Mouse (Mus musculus) CH12.LX (cell line): Measurements from ENCODE around the gene Ralgapb. TPM values are rescaled to one million over a fixed set of nuclear protein-coding genes. Genes with fewer than 3 reads are reported as not detected.

ENCODE experiments used
- DNase-seq: peaks from one replicate; pipeline ENCODE4 v3.0.0-alpha.2; 2013; ENCODE audit errors: extremely low read depth
- H3K27ac ChIP-seq: 2 replicates; pipeline ENCODE4 v1.5.1; 2012; ENCODE audit warnings: low read depth, mild to moderate bottlenecking, control low read depth, moderate library complexity; ENCODE audit not compliant: insufficient read depth
- H3K27me3 ChIP-seq: replicated peaks from 2 replicates; pipeline ENCODE3; 2012; ENCODE audit warnings: inconsistent platforms
- H3K36me3 ChIP-seq, 2 experiments: replicated peaks in 1 of 2; 2 replicates each; pipeline versions ENCODE3 to v1.6.1; 2012; ENCODE audit warnings: inconsistent platforms in 1 of 2, low read length in 1 of 2, mild to moderate bottlenecking in 1 of 2, mixed read lengths in 1 of 2, moderate library complexity in 1 of 2; ENCODE audit not compliant: control insufficient read depth in 1 of 2, insufficient read depth in 1 of 2
- H3K4me1 ChIP-seq, 2 experiments: 2 replicates each; pipeline ENCODE4 v1.6.1; 2012; ENCODE audit warnings: inconsistent platforms in 1 of 2, moderate library complexity in 1 of 2; ENCODE audit not compliant: insufficient read depth in 2 of 2, control insufficient read depth in 1 of 2
- H3K4me2 ChIP-seq: 2 replicates; pipeline ENCODE4 v1.6.1; 2012; ENCODE audit warnings: low read depth, mild to moderate bottlenecking, control low read depth; ENCODE audit not compliant: poor library complexity, insufficient read depth, severe bottlenecking
- H3K4me3 ChIP-seq, 3 experiments: fragments of 150-350 bp in 1 of 3; sonication (generic) in 1 of 3; replicated peaks in 1 of 3; 2 replicates each; pipeline versions ENCODE3 to v1.5.1; 2011 to 2012; ENCODE audit warnings: low read depth in 2 of 3, low read length in 2 of 3, mild to moderate bottlenecking in 2 of 3, moderate library complexity in 2 of 3, control low read depth in 1 of 3, improper control_type of control experiment in 1 of 3, inconsistent platforms in 1 of 3, mixed read lengths in 1 of 3; ENCODE audit not compliant: poor library complexity in 1 of 3
- H3K79me2 ChIP-seq: replicated peaks from 2 replicates; pipeline ENCODE4 v1.6.1; 2012; ENCODE audit warnings: mild to moderate bottlenecking, moderate library complexity; ENCODE audit not compliant: control insufficient read depth, poor library complexity, insufficient read depth, severe bottlenecking; ENCODE audit errors: extremely low read depth
- H3K9ac ChIP-seq: 2 replicates; pipeline ENCODE4 v1.6.1; 2012; ENCODE audit warnings: low read depth, mild to moderate bottlenecking, control low read depth, moderate library complexity; ENCODE audit not compliant: insufficient read depth
- H3K9me3 ChIP-seq: replicated peaks from 2 replicates; pipeline ENCODE3; 2012; ENCODE audit warnings: low read length, inconsistent platforms, mixed read lengths
- CHD1 ChIP-seq: IDR thresholded peaks from 2 replicates; pipeline ENCODE4 v1.6.1; 2012; ENCODE audit warnings: low read depth, low read length, improper control_type of control experiment, inconsistent platforms
- CHD2 ChIP-seq: IDR thresholded peaks from 2 replicates; pipeline ENCODE4 v1.6.1; 2011; ENCODE audit warnings: low read length, improper control_type of control experiment
- CTCF ChIP-seq, 2 experiments: IDR thresholded peaks in 1 of 2; conservative IDR thresholded peaks in 1 of 2; 2 replicates each; pipeline ENCODE4 v1.5.1; 2011 to 2012; ENCODE audit warnings: low read depth in 2 of 2, low read length in 2 of 2, improper control_type of control experiment in 1 of 2, inconsistent platforms in 1 of 2, mild to moderate bottlenecking in 1 of 2, moderate library complexity in 1 of 2
- ELF1 ChIP-seq: IDR thresholded peaks from 2 replicates; pipeline ENCODE4 v1.6.1; 2014; ENCODE audit warnings: low read depth, mild to moderate bottlenecking, inconsistent platforms, low read length, improper control_type of control experiment
- EP300 ChIP-seq: IDR thresholded peaks from 2 replicates; pipeline ENCODE4 v1.6.1; 2011; ENCODE audit warnings: low read length, improper control_type of control experiment
- ETS1 ChIP-seq: conservative IDR thresholded peaks from 2 replicates; pipeline ENCODE4 v1.6.1; 2012; ENCODE audit warnings: low read depth, mild to moderate bottlenecking, inconsistent platforms, low read length, improper control_type of control experiment, moderate library complexity
- HCFC1 ChIP-seq: IDR thresholded peaks from 2 replicates; pipeline ENCODE4 v1.6.1; 2012; ENCODE audit warnings: low read depth, mild to moderate bottlenecking, inconsistent platforms, low read length, improper control_type of control experiment
- IRF4 ChIP-seq: IDR thresholded peaks from 2 replicates; pipeline ENCODE4 v1.6.1; 2014; ENCODE audit warnings: low read depth, mild to moderate bottlenecking, inconsistent platforms, low read length, improper control_type of control experiment
- JUND ChIP-seq: conservative IDR thresholded peaks from 2 replicates; pipeline ENCODE4 v1.6.1; 2011; ENCODE audit warnings: low read depth, low read length, improper control_type of control experiment
- KAT2A ChIP-seq: IDR thresholded peaks from 2 replicates; pipeline ENCODE4 v1.6.1; 2012; ENCODE audit warnings: low read length, improper control_type of control experiment, inconsistent platforms; ENCODE audit not compliant: insufficient replicate concordance
- MEF2A ChIP-seq: IDR thresholded peaks from 2 replicates; pipeline ENCODE4 v1.6.1; 2014; ENCODE audit warnings: low read depth, mild to moderate bottlenecking, inconsistent platforms, low read length, improper control_type of control experiment, borderline replicate concordance
- MXI1 ChIP-seq: IDR thresholded peaks from 2 replicates; pipeline ENCODE4 v1.6.1; 2011; ENCODE audit warnings: mild to moderate bottlenecking, low read depth, low read length, improper control_type of control experiment
- MYC ChIP-seq: IDR thresholded peaks from 2 replicates; pipeline ENCODE4 v1.6.1; 2011; ENCODE audit warnings: low read depth, mild to moderate bottlenecking, improper control_type of control experiment, low read length
- NELFE ChIP-seq: IDR thresholded peaks from 2 replicates; pipeline ENCODE4 v1.6.1; 2011; ENCODE audit warnings: low read depth, low read length, improper control_type of control experiment
- NRF1 ChIP-seq: IDR thresholded peaks from 2 replicates; pipeline ENCODE4 v1.6.1; 2014; ENCODE audit warnings: low read depth, mild to moderate bottlenecking, inconsistent platforms, low read length, improper control_type of control experiment, moderate library complexity
- POLR2AphosphoS2 ChIP-seq: IDR thresholded peaks from 2 replicates; pipeline ENCODE4 v1.6.1; 2011; ENCODE audit warnings: low read depth, low read length, improper control_type of control experiment
- SIN3A ChIP-seq: IDR thresholded peaks from 2 replicates; pipeline ENCODE4 v1.6.1; 2012; ENCODE audit warnings: low read length, improper control_type of control experiment, inconsistent platforms
- UBTF ChIP-seq: IDR thresholded peaks from 2 replicates; pipeline ENCODE4 v1.6.1; 2012; ENCODE audit warnings: low read depth, mild to moderate bottlenecking, inconsistent platforms, low read length, improper control_type of control experiment, moderate library complexity
- USF2 ChIP-seq: conservative IDR thresholded peaks from 2 replicates; pipeline ENCODE4 v1.6.1; 2011; ENCODE audit warnings: low read depth, low read length, improper control_type of control experiment
- ZMIZ1 ChIP-seq: IDR thresholded peaks from 2 replicates; pipeline ENCODE4 v1.6.1; 2012; ENCODE audit warnings: low read depth, mild to moderate bottlenecking, inconsistent platforms, low read length, improper control_type of control experiment
- dilution Hi-C: fragments of 300-500 bp; cut with MboI; formaldehyde crosslinking; loops from 2 replicates; pipeline ENCODE4 v1.14.3; 2020; ENCODE audit warnings: low sequenced_read_pairs; ENCODE audit not compliant: extremely low pct_unique_long_range_greater_than_20kb, extremely low pct_ligation_motif_present
- in situ Hi-C: fragments of 300-500 bp; cut with MboI; formaldehyde crosslinking; loops from 3 replicates; pipeline ENCODE4 v1.14.3; 2019; ENCODE audit warnings: low sequenced_read_pairs, low pct_ligation_motif_present, low pct_unique_long_range_greater_than_20kb, mixed read lengths
- polyA plus RNA-seq: library from polyadenylated mRNA; unstranded; fragments of >175 nt; gene quantifications from 2 replicates; pipeline ENCODE4 v1.2.1, GENCODE M21; 2012; ENCODE audit warnings: low read depth; ENCODE audit not compliant: insufficient read length
- total RNA-seq, 2 experiments: library from RNA; depleted of rRNA; stranded (reverse); fragments of 300-350 nt in 1 of 2; fragments of >200 nt in 1 of 2; gene quantifications; 2 replicates each; pipeline ENCODE4 v1.2.3; 2012 to 2014

Gene Ralgapb
- total and polyA plus RNA-seq, 3 experiments, result 10.7 to 18.4 (median 12.9) TPM

DNA sequence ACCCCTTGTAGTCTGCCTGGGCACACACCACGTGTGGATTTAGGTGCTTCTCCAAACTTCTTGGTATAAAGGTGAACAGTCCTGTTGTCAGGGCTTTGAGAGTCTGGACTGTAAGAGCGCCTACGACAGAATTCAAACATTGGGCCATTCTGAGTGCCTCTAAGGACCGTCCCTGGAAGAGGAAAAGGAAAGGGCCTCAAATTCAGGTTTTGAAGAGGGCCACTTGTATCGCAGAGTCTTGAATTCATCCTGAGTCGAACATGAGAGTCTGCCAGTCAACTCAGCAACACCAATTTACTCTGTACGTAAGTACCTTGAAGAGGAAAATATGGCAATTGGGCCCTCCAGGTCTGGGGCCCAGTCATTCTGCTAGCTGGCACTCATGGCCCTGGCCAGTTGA, 6.7 kb upstream of the Ralgapb start:
- H3K27me3 ChIP-seq, result no peaks in the 10 kb centered on the region
- in situ Hi-C loops (no loop called here), dilution Hi-C loops (no loop called here)
- no peak overlapping the region for H3K4me3 ChIP-seq
- no peak overlapping the region for H3K9ac ChIP-seq
- no peak overlapping the region for H3K27ac ChIP-seq
- peaks cover 0 to 6% of the 10 kb centered on the region in 2 experiments for H3K36me3 ChIP-seq
- H3K79me2 ChIP-seq, result no peaks in the 10 kb centered on the region
- H3K9me3 ChIP-seq, result no peaks in the 10 kb centered on the region
- peaks cover 2 to 12% of the 10 kb centered on the region in 2 experiments; a peak in 3 of 4 replicates for H3K4me1 ChIP-seq
- TF ChIP-seq NRF1, result no peak
- no peak for TF ChIP-seq HCFC1
- no peak for TF ChIP-seq ETS1
- no peak for TF ChIP-seq NELFE
- no peak for TF ChIP-seq SIN3A
- TF ChIP-seq JUND, result no peak
- TF ChIP-seq MEF2A, result no peak
- no peak for TF ChIP-seq CTCF (conservative IDR thresholded peaks at IDR 0.05 in 1 of 2, IDR thresholded peaks at IDR 0.05 in 1 of 2; ENCODE audit: low read depth in 2 of 2, low read length in 2 of 2)
- no peak for TF ChIP-seq POLR2AphosphoS2
- no peak for TF ChIP-seq USF2
- TF ChIP-seq, all 38 proteins: peak for 0
- no peak overlapping the region for H3K4me2 ChIP-seq
- DNase-seq, result no peak

DNA sequence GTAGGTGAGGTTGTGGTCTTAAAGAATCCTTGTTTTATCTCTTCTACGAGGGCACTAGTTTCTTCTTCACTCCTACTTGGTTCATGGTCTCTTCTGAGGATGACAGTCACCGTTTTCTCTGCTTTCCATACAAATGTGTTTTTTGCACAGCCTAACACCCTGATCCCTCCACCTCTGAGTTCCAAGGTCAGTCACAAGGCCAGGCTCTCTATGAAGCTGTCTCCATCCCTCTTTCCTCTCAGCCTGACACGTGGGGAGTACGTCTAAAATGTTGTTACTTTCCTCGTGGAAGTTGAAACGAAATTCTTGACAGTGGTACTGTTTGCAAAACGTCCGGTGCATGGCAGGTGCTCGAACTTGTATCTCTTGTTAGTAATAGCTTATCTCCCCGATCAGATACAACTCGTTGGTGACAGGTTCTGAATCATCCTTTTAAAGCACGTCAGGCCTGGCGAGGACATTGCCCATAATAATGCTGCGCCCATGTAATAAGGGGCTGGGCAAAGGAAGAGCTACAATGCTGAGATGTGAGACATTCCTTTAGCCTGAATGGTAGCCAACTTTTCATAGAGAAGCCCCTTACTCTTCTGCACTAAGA, 552 bp upstream of the Ralgapb start:
- Histone ChIP-seq H3K9ac (peak overlapping the region; percentile 27; the same call in 1 of the 2 replicates), H3K79me2 (peaks cover 14% of the 10 kb centered on the region), H3K4me1 (peaks cover 11 to 36% of the 10 kb centered on the region in 2 experiments), H3K4me2 (peak overlapping the region; percentile 78), H3K4me3 (peak overlapping the region; percentile 28 to 92 (median 45)), H3K9me3 (no peaks in the 10 kb centered on the region), H3K36me3 (no peaks in the 10 kb centered on the region), H3K27ac (no peak overlapping the region), H3K27me3 (no peaks in the 10 kb centered on the region)
- in situ Hi-C loops, result no loop called here
- no peak for TF ChIP-seq UBTF
- TF ChIP-seq MXI1, result peak; percentile 52
- no peak for TF ChIP-seq IRF4
- TF ChIP-seq CHD2, result no peak
- TF ChIP-seq ELF1, result no peak
- TF ChIP-seq KAT2A, result no peak
- TF ChIP-seq POLR2AphosphoS2, result no peak; the same call in 1 of the 2 replicates
- peak; percentile 49; the same call in 1 of the 2 replicates for TF ChIP-seq ZMIZ1
- no peak for TF ChIP-seq EP300
- 0 out of 2 replicates have a peak, but pooled peaks have one; percentile 25 for TF ChIP-seq MYC
- no peak for TF ChIP-seq CHD1
- dilution Hi-C loops, result no loop called here
- peak; percentile 2 for DNase-seq
